Mouse (Mus musculus): ENCODE measurements around the gene Tmem269. TPM values are rescaled to one million over a fixed set of nuclear protein-coding genes. Genes with fewer than 3 reads are reported as not detected.
A peak's percentile ranks its signal among the peaks of the same experiment; 100 is the strongest.

Gene Tmem269
- polyA plus RNA-seq, 1 experiment from 2014 or later, result 0.20 TPM

DNA sequence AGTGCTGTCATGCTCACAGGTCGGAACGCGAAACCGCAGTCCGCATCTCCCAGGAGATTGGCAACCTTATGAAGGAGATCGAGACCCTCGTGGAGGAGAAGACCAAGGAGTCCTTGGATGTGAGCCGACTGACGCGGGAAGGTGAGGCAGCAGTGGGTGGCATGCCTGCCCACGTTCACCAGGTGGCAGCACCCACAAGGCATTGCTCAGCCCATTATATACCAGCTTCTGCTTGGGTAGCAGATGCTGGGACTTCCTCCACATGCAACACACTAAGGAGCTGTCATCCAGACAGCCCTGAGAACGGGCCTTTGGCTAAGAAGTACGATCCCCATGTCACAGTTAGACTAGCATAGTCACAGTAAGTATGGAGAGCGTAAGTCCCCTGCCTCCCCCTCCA is 23.6 kb upstream of the Tmem269 start:
- no peaks in the 10 kb centered on the region for H3K9me3 ChIP-seq (ENCODE audit: control insufficient read depth, low read length)
- H3K4me3 ChIP-seq (ENCODE audit: low read length), result no peak overlapping the region
- H3K4me1 ChIP-seq (ENCODE audit: control insufficient read depth, insufficient read depth, low read depth, low read length), result no peaks in the 10 kb centered on the region; the same call in 1 of the 2 replicates
- peaks cover 22% of the 10 kb centered on the region for H3K36me3 ChIP-seq (ENCODE audit: control insufficient read depth, insufficient read depth, low read length)
- no peaks in the 10 kb centered on the region for H3K27me3 ChIP-seq (replicated peaks; ENCODE audit: control insufficient read depth, insufficient read depth, low read length)
- H3K4me2 ChIP-seq (ENCODE audit: low read length), result no peak overlapping the region
- no peak overlapping the region for H3K9ac ChIP-seq (ENCODE audit: low read depth, low read length)
- 85% methylated on average over 14 of the region's 14 CpGs for WGBS
- no peak overlapping the region for H3K27ac ChIP-seq (ENCODE audit: low read depth, low read length)
- ATAC-seq, result no peak

DNA sequence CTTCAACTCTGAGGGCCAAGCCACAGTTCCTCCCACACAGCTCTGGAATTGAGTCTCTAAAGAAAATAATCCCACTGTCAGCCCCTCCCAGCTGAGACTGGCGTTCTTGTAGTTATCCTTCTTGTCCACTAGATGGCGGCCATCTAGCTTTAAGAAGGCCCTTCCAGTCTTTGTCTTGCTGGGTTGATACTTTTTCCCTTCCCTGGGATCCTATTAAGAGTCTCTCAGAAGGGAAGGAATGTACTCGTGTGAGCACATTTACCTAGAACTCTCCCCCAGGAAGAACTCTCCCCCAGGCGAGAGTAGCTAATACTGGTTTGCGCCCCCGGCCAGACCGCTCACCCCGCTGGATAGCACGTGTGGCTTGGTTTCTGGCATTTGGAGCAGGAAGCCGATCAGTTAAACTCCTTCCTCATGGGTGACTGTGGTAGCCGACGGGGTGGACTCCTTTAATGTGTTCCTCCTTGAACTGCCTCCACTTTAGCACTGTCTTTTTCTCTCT is 21.2 kb upstream of the Tmem269 start:
- Histone ChIP-seq H3K9me3 (ENCODE audit: control insufficient read depth, low read length) (no peaks in the 10 kb centered on the region), H3K27ac (ENCODE audit: low read depth, low read length) (peak overlapping the region; percentile 73), H3K27me3 (replicated peaks; ENCODE audit: control insufficient read depth, insufficient read depth, low read length) (no peaks in the 10 kb centered on the region), H3K9ac (ENCODE audit: low read depth, low read length) (peak overlapping the region; percentile 41; the same call in 1 of the 2 replicates), H3K4me2 (ENCODE audit: low read length) (peak overlapping the region; percentile 24; the same call in 1 of the 2 replicates), H3K36me3 (ENCODE audit: control insufficient read depth, insufficient read depth, low read length) (peaks cover 15% of the 10 kb centered on the region), H3K4me3 (ENCODE audit: low read length) (no peak overlapping the region), H3K4me1 (ENCODE audit: control insufficient read depth, insufficient read depth, low read depth, low read length) (peaks cover 5% of the 10 kb centered on the region)
- WGBS, result 37% methylated on average over 12 of the region's 12 CpGs
- peak; percentile 56 for ATAC-seq

DNA sequence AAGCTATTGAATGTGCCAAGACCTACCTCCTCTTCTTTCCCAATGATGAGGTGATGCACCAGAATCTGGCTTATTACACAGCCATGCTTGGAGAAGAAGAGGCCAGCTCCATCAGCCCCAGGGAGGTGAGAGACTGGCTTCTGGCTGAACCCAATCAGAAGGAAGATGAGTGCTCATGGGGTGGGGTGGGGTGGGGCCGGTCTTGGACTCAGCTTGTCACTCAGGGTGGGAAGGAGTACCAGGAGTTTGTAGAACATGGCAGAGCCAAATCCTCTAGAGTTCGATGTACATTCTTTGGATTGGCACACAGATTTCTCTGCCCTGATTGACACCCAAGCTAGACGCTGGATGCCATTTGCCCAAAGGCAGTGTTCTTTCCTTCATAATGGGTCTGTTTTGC is 20.6 kb upstream of the Tmem269 start:
- WGBS, result 73% methylated on average over 3 of the region's 3 CpGs
- ATAC-seq, result no peak

DNA sequence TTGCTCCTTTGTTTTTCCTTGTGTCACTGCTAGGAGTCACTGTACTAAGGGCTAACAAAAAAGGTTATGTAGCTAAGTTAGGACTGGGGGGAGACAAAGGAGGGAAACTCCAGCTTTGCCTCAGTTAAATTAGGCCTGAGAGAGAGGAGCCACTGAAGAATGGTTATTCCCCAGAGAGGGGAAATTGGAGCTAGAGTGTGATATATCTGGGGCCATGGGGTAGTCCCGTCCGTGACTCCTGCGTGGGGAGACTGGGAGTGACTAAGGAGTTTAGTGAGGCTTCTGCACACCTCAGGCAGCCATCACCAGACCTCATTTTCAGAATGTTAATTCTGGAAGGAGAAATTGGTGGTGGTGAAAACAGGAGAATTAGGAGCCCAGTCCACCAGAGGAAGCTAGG is 16.3 kb upstream of the Tmem269 start:
- WGBS, result 79% methylated on average over 3 of the region's 3 CpGs
- peak overlapping the region; percentile 81 for H3K4me2 ChIP-seq (ENCODE audit: low read length)
- no peaks in the 10 kb centered on the region for H3K9me3 ChIP-seq (ENCODE audit: control insufficient read depth, low read length)
- peak overlapping the region; percentile 69 for H3K4me3 ChIP-seq (ENCODE audit: low read length)
- no peaks in the 10 kb centered on the region; the same call in 1 of the 2 replicates for H3K36me3 ChIP-seq (ENCODE audit: control insufficient read depth, insufficient read depth, low read length)
- no peak for ATAC-seq
- peaks cover 19% of the 10 kb centered on the region for H3K4me1 ChIP-seq (ENCODE audit: control insufficient read depth, insufficient read depth, low read depth, low read length)
- H3K27me3 ChIP-seq (replicated peaks; ENCODE audit: control insufficient read depth, insufficient read depth, low read length), result no peaks in the 10 kb centered on the region
- no peak overlapping the region for H3K27ac ChIP-seq (ENCODE audit: low read depth, low read length)
- H3K9ac ChIP-seq (ENCODE audit: low read depth, low read length), result no peak overlapping the region

More for the DNA sequence above, 20.6 kb upstream of the Tmem269 start:
- no peak overlapping the region for H3K27ac ChIP-seq (ENCODE audit: low read depth, low read length)
- no peaks in the 10 kb centered on the region for H3K9me3 ChIP-seq (ENCODE audit: control insufficient read depth, low read length)
- no peak overlapping the region for H3K4me3 ChIP-seq (ENCODE audit: low read length)
- H3K36me3 ChIP-seq (ENCODE audit: control insufficient read depth, insufficient read depth, low read length), result peaks cover 15% of the 10 kb centered on the region
- no peak overlapping the region for H3K4me2 ChIP-seq (ENCODE audit: low read length)
- H3K27me3 ChIP-seq (replicated peaks; ENCODE audit: control insufficient read depth, insufficient read depth, low read length), result no peaks in the 10 kb centered on the region
- H3K4me1 ChIP-seq (ENCODE audit: control insufficient read depth, insufficient read depth, low read depth, low read length), result peaks cover 11% of the 10 kb centered on the region
- H3K9ac ChIP-seq (ENCODE audit: low read depth, low read length), result no peak overlapping the region

DNA sequence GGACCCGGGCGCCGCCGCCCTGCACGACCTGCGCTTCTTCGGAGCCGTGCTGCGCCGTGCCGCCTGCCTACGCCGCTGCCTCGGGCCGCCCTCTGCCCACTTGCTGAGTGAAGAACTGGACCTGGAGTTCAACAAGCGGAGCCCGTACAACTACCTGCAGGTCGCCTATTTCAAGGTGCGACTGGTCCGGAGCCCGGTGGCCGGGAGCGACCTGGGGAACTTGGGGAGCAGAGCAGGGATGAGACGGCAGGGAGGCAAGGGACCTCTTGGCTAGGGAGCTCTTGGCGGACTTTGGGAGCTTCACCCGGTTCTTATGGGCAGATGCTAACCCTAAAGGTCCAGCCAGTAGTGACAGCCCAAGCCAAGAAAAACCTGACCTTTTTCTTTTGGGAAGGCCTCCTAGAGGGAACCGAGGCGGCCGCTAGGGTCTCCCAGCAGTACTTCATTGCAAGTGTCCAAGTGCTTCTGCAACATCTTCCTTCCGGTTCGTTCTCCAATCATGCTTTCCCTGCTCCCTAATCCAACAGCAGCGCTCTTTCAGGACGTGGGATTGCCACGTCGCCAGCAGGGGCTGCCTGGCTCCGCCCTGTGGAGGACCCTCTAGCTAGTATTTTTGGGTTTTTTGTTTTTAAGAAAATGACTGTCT is 15.4 kb upstream of the Tmem269 start:
- 0% methylated on average over 36 of the region's 36 CpGs for WGBS
- Histone ChIP-seq H3K27ac (ENCODE audit: low read depth, low read length) (peak overlapping the region; percentile 63), H3K36me3 (ENCODE audit: control insufficient read depth, insufficient read depth, low read length) (no peaks in the 10 kb centered on the region; the same call in 1 of the 2 replicates), H3K9ac (ENCODE audit: low read depth, low read length) (peak overlapping the region; percentile 79), H3K9me3 (ENCODE audit: control insufficient read depth, low read length) (no peaks in the 10 kb centered on the region), H3K4me1 (ENCODE audit: control insufficient read depth, insufficient read depth, low read depth, low read length) (peaks cover 19% of the 10 kb centered on the region), H3K27me3 (replicated peaks; ENCODE audit: control insufficient read depth, insufficient read depth, low read length) (no peaks in the 10 kb centered on the region), H3K4me3 (ENCODE audit: low read length) (peak overlapping the region; percentile 69), H3K4me2 (ENCODE audit: low read length) (peak overlapping the region; percentile 81)
- peak; percentile 47 for ATAC-seq

DNA sequence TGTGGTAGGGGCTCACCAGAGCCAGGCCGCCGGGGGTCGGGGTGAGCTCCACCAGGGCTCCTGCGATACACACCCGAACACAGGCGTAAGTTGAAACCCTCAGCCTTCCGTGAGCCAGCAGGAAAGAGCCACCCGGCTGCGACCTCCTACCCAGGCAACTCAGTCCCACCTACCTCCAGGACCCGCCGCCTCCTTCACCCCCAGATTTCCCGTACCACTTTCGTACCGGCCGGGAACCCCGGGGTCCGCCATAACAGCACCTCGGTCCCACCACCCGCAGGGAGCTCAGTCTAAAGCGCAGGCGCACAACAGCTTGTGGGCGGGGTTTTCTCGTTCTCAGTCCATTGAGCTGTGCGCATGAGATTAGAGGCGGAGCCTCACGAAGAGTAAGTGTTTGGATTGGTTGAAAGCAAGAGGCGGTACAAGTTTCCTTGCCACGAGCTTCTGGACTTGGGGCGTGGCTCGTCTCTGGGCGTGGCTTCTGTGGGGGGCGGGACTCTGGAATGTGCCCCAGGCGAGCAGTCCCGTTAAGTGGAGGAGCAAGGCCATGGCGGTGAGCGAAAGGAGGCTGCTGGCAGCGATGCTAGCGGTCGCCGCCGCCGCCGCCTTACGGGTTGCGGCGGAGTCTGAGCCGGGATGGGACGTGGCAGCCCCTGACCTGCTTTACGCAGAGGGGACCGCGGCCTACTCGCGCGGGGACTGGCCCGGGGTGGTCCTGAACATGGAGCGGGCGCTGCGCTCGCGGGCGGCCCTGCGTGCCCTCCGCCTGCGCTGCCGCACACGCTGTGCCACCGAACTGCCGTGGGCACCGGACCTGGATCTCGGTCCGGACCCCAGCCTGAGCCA is 14.6 kb upstream of the Tmem269 start, which contains the start of the genes AU022252 and P3h1:
Gene AU022252 (minus strand): TSS at position 303 of the 846 bp plus-strand sequence.
Gene P3h1 (plus strand): TSS at position 506 of the 846 bp plus-strand sequence.
- Histone ChIP-seq H3K36me3 (ENCODE audit: control insufficient read depth, insufficient read depth, low read length) (peaks cover 2% of the 10 kb centered on the region; the same call in 1 of the 2 replicates), H3K27me3 (replicated peaks; ENCODE audit: control insufficient read depth, insufficient read depth, low read length) (no peaks in the 10 kb centered on the region), H3K9ac (ENCODE audit: low read depth, low read length) (peak within 1 kb of the TSS; percentile 79), H3K27ac (ENCODE audit: low read depth, low read length) (peak within 1 kb of the TSS; percentile 63), H3K4me2 (ENCODE audit: low read length) (peak within 1 kb of the TSS; percentile 81), H3K4me3 (ENCODE audit: low read length) (peak within 1 kb of the TSS; percentile 69), H3K9me3 (ENCODE audit: control insufficient read depth, low read length) (no peaks in the 10 kb centered on the region), H3K4me1 (ENCODE audit: control insufficient read depth, insufficient read depth, low read depth, low read length) (peaks cover 19% of the 10 kb centered on the region)
- peak; percentile 97 for ATAC-seq
- WGBS, result under 1% methylated on average over 62 of the region's 71 CpGs

DNA sequence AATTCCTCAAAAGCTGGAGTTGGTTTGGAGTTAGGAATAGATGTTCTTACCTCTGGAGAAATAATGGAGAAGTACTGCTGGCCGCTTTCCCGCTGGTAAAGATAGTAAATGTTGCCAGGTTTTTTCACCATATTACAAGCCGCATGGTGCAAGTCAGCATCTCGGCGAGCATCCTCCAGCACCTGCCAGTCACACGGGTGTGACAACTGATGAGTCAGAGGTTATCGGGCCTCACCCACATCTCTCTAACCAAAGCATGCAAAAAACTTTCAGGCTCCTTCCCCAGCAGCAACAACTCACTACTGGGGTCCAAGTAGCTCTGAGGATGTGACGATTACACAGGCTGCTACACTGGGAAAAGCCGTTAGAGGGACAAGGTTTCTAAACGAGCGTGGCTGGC is 8.7 kb upstream of the Tmem269 start:
- H3K9ac ChIP-seq (ENCODE audit: low read depth, low read length), result no peak overlapping the region
- H3K27ac ChIP-seq (ENCODE audit: low read depth, low read length), result no peak overlapping the region
- WGBS, result 95% methylated on average over 11 of the region's 11 CpGs
- H3K27me3 ChIP-seq (replicated peaks; ENCODE audit: control insufficient read depth, insufficient read depth, low read length), result no peaks in the 10 kb centered on the region
- H3K36me3 ChIP-seq (ENCODE audit: control insufficient read depth, insufficient read depth, low read length), result peaks cover 23% of the 10 kb centered on the region
- ATAC-seq, result no peak
- H3K4me1 ChIP-seq (ENCODE audit: control insufficient read depth, insufficient read depth, low read depth, low read length), result peaks cover 5% of the 10 kb centered on the region
- no peak overlapping the region for H3K4me3 ChIP-seq (ENCODE audit: low read length)
- no peak overlapping the region for H3K4me2 ChIP-seq (ENCODE audit: low read length)
- H3K9me3 ChIP-seq (ENCODE audit: control insufficient read depth, low read length), result no peaks in the 10 kb centered on the region

DNA sequence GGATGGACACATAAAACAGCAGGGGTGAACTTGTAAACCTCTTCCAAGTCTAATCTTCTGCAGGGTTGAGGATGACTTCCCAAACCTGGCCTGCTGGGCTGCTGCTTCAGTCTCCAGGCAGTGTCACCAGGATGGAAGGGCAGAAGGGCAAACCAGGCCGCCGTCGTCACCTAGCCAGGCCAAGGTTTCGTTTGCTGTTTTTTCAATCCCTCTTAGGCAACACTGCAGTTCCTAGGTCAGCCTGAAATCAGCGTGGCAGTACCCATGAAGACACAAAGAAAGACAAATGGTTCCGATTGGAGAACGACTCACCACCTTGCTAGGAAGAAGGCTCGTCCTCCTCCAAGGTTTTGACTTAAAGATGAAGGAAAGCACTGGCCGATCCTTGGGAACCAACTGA is 7.7 kb upstream of the Tmem269 start:
- Histone ChIP-seq H3K36me3 (ENCODE audit: control insufficient read depth, insufficient read depth, low read length) (peaks cover 23% of the 10 kb centered on the region), H3K4me2 (ENCODE audit: low read length) (no peak overlapping the region), H3K4me3 (ENCODE audit: low read length) (no peak overlapping the region), H3K9me3 (ENCODE audit: control insufficient read depth, low read length) (no peaks in the 10 kb centered on the region), H3K27ac (ENCODE audit: low read depth, low read length) (no peak overlapping the region), H3K27me3 (replicated peaks; ENCODE audit: control insufficient read depth, insufficient read depth, low read length) (no peaks in the 10 kb centered on the region), H3K9ac (ENCODE audit: low read depth, low read length) (no peak overlapping the region), H3K4me1 (ENCODE audit: control insufficient read depth, insufficient read depth, low read depth, low read length) (no peaks in the 10 kb centered on the region)
- no peak for ATAC-seq
- 92% methylated on average over 9 of the region's 9 CpGs for WGBS

DNA sequence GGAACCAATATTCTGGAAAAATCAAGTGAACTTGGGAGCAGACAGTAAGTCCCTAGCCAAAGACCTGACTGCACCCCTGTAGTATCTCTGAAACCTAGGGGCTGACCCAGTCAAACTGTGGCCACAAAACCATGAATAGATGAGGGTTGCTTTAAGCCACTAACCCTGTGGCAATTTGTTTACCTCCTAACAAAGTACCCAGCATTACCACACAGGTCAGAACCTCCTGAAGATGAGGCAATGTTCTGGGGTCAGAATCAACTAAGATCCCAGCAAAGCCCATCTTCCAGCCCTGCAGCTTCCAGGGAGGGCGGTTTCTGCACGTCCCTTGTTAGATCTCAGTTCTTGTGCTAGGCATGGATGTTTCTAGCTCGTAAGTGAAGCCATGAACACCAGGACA is 6.5 kb upstream of the Tmem269 start:
- peaks cover 23% of the 10 kb centered on the region for H3K36me3 ChIP-seq (ENCODE audit: control insufficient read depth, insufficient read depth, low read length)
- H3K4me1 ChIP-seq (ENCODE audit: control insufficient read depth, insufficient read depth, low read depth, low read length), result no peaks in the 10 kb centered on the region
- H3K27me3 ChIP-seq (replicated peaks; ENCODE audit: control insufficient read depth, insufficient read depth, low read length), result no peaks in the 10 kb centered on the region
- no peaks in the 10 kb centered on the region for H3K9me3 ChIP-seq (ENCODE audit: control insufficient read depth, low read length)
- no peak overlapping the region for H3K4me3 ChIP-seq (ENCODE audit: low read length)
- WGBS, result 94% methylated on average over 3 of the region's 3 CpGs
- H3K4me2 ChIP-seq (ENCODE audit: low read length), result no peak overlapping the region
- H3K27ac ChIP-seq (ENCODE audit: low read depth, low read length), result no peak overlapping the region
- H3K9ac ChIP-seq (ENCODE audit: low read depth, low read length), result no peak overlapping the region
- no peak for ATAC-seq
